Mouse (Mus musculus) activated CD4-positive, CD25-positive, alpha-beta regulatory T cell, adult 4 months (primary cell): ENCODE results near the gene Ppan. TPM values are rescaled to one million over a fixed set of nuclear protein-coding genes. Genes with fewer than 3 reads are reported as not detected.

Experiments
- ATAC-seq: one replicate; pipeline ENCODE4 v1.8.0; 2017
- polyA plus RNA-seq, 2 experiments: library from polyadenylated mRNA; unstranded; fragments of 100-300 nt; shearing (Covaris generic); gene quantifications; one replicate each; pipeline ENCODE4 v1.2.1; 2017

Gene Ppan
- polyA plus RNA-seq, 2 experiments from 2014 or later = 22.9 to 30.1 TPM

- ATAC-seq = no peak
Observed at GRCm38 (mm10) chr9:20879097-20879792, 8.7 kb upstream of the Ppan start, which contains the start of gene Angptl6. Gene Angptl6 (minus strand): TSS chr9:20879727.

- no peak for ATAC-seq
Observed at GRCm38 (mm10) chr9:20886563-20886962, 1.4 kb upstream of the Ppan start.

GRCm38 (mm10) chr9:20887191-20887590, 784 bp upstream of the Ppan start:
- no peak for ATAC-seq

- no peak for ATAC-seq
Observed at GRCm38 (mm10) chr9:20888386-20888765, 401 bp downstream of the Ppan start.

GRCm38 (mm10) chr9:20889185-20890141, 1.5 kb downstream of the Ppan start:
- ATAC-seq = no peak

- no peak for ATAC-seq
Observed at GRCm38 (mm10) chr9:20890411-20890810, 2.4 kb downstream of the Ppan start.

- ATAC-seq = no peak
Observed at GRCm38 (mm10) chr9:20891339-20892103, 3.5 kb downstream of the Ppan start.

- no peak for ATAC-seq
Observed at GRCm38 (mm10) chr9:20892104-20892653, 4.2 kb downstream of the Ppan start.

- no peak for ATAC-seq
Observed at GRCm38 (mm10) chr9:20893069-20893468, 5.1 kb downstream of the Ppan start.

GRCm38 (mm10) chr9:20893590-20894343, 5.8 kb downstream of the Ppan start:
- ATAC-seq = no peak

- ATAC-seq = no peak
Observed at GRCm38 (mm10) chr9:20894629-20895028, 6.7 kb downstream of the Ppan start.

- no peak for ATAC-seq
Observed at GRCm38 (mm10) chr9:20895382-20895781, 7.4 kb downstream of the Ppan start.

GRCm38 (mm10) chr9:20897736-20898510, 9.9 kb downstream of the Ppan start:
- ATAC-seq = peak; percentile 15

- peak; percentile 89 for ATAC-seq
Observed at GRCm38 (mm10) chr9:20898511-20899073, 10.6 kb downstream of the Ppan start, which contains the start of gene Eif3g. Gene Eif3g (minus strand): TSS chr9:20898623.

- peak; percentile 47 for ATAC-seq
Observed at GRCm38 (mm10) chr9:20901466-20902173, 13.6 kb downstream of the Ppan start.

GRCm38 (mm10) chr9:20902174-20902491, 14.2 kb downstream of the Ppan start:
- no peak for ATAC-seq

GRCm38 (mm10) chr9:20909948-20910347, 22.0 kb downstream of the Ppan start:
- no peak for ATAC-seq

GRCm38 (mm10) chr9:20916160-20916559, 28.2 kb downstream of the Ppan start:
- ATAC-seq = peak; percentile 43

- no peak for ATAC-seq
Observed at GRCm38 (mm10) chr9:20923258-20923657, 35.3 kb downstream of the Ppan start.
